Mouse (Mus musculus): Measurements from ENCODE around the gene Socs2. TPM values are rescaled to one million over a fixed set of nuclear protein-coding genes. Genes with fewer than 3 reads are reported as not detected.

Gene Socs2
- polyA plus RNA-seq, 1 experiment from 2014 or later: 130 TPM

- no peak for ATAC-seq (replicated peaks)
- Histone ChIP-seq H3K27me3 (replicated peaks) (no peaks in the 10 kb centered on the region), H3K9me3 (no peaks in the 10 kb centered on the region), H3K4me2 (no peak overlapping the region), H3K36me3 (replicated peaks) (no peaks in the 10 kb centered on the region), H3K27ac (no peak overlapping the region), H3K4me3 (no peak overlapping the region), H3K4me1 (no peaks in the 10 kb centered on the region), H3K9ac (no peak overlapping the region)
- whole genome bisulfite sequencing: 39% methylated on average over 6 of the region's 6 CpGs
These were observed 61.2 kb downstream of the Socs2 start for GRCm38 (mm10) chr10:95355678-95356268.

DNA sequence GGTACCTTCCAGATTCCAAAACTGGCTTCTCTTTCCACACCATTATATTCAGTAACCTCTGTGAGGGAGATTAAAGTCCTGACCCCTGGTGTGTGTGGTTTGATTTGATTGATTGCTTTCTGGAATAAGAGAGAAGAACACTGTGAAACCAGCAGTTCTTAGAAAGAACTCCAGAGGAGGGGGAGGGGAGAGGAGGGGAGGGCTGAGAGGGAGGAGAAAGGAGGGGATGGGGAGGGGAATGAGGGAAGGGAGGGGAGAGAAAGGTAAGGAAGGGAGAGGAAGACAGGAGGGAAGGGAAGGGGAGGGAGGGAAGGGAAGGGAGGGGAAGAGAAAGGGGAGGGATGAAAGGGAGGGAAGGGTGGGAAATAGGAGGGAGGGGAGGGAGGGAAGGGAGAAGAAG is 62.3 kb downstream of the Socs2 start:
- Histone ChIP-seq H3K9me3 (no peaks in the 10 kb centered on the region), H3K36me3 (replicated peaks) (no peaks in the 10 kb centered on the region), H3K4me1 (no peaks in the 10 kb centered on the region), H3K27me3 (replicated peaks) (no peaks in the 10 kb centered on the region), H3K4me2 (no peak overlapping the region), H3K4me3 (no peak overlapping the region), H3K9ac (no peak overlapping the region), H3K27ac (no peak overlapping the region)
- ATAC-seq (replicated peaks): no peak

DNA sequence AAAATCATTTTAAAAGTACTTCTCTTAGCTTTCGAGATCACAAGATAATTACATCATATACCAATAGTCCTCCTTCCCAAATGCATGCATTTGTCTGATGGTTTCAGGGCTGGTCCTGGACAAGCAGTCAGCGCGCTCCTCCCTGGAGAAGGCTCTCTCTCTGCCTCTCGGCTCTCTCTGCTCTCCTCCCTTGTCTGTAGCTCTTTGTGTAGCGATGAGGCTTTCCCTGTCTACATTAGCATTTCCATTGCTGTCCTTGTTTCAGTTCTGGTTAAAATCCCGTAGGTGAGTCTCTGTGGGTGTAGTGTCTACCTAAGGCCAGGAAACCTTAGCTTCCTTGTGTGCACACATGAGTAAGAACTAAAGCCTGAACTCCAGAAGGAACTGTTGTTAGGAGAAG is 62.9 kb downstream of the Socs2 start:
- Histone ChIP-seq H3K4me3 (no peak overlapping the region), H3K4me2 (no peak overlapping the region), H3K9ac (no peak overlapping the region), H3K4me1 (no peaks in the 10 kb centered on the region), H3K36me3 (replicated peaks) (no peaks in the 10 kb centered on the region), H3K27me3 (replicated peaks) (no peaks in the 10 kb centered on the region), H3K27ac (no peak overlapping the region), H3K9me3 (no peaks in the 10 kb centered on the region)
- 54% methylated on average over 6 of the region's 6 CpGs for WGBS
- no peak for ATAC-seq (replicated peaks)

GRCm38 (mm10) chr10:95348457-95348856 is 68.5 kb downstream of the Socs2 start:
- no peak overlapping the region for H3K9ac ChIP-seq
- no peak for ATAC-seq (replicated peaks)
- no peaks in the 10 kb centered on the region for H3K4me1 ChIP-seq

GRCm38 (mm10) chr10:95347776-95348175 is 69.2 kb downstream of the Socs2 start:
- no peak overlapping the region for H3K4me2 ChIP-seq
- H3K4me1 ChIP-seq: no peaks in the 10 kb centered on the region
- H3K36me3 ChIP-seq (replicated peaks): no peaks in the 10 kb centered on the region
- H3K27ac ChIP-seq: no peak overlapping the region
- H3K4me3 ChIP-seq: no peak overlapping the region
- 95% methylated on average over 3 of the region's 3 CpGs for WGBS
- H3K9me3 ChIP-seq: no peaks in the 10 kb centered on the region
- no peak overlapping the region for H3K9ac ChIP-seq
- no peaks in the 10 kb centered on the region for H3K27me3 ChIP-seq (replicated peaks)
- no peak for ATAC-seq (replicated peaks)

More at GRCm38 (mm10) chr10:95348457-95348856, 68.5 kb downstream of the Socs2 start:
- WGBS: 90% methylated on average over 3 of the region's 3 CpGs
- Histone ChIP-seq H3K9me3 (no peaks in the 10 kb centered on the region), H3K4me3 (no peak overlapping the region), H3K27me3 (replicated peaks) (no peaks in the 10 kb centered on the region), H3K4me2 (no peak overlapping the region), H3K27ac (no peak overlapping the region), H3K36me3 (replicated peaks) (no peaks in the 10 kb centered on the region)

GRCm38 (mm10) chr10:95342833-95343590 is 74.0 kb downstream of the Socs2 start:
- Histone ChIP-seq H3K9ac (no peak overlapping the region), H3K36me3 (replicated peaks) (no peaks in the 10 kb centered on the region), H3K4me2 (no peak overlapping the region), H3K27me3 (replicated peaks) (no peaks in the 10 kb centered on the region), H3K9me3 (no peaks in the 10 kb centered on the region), H3K4me1 (no peaks in the 10 kb centered on the region), H3K27ac (no peak overlapping the region), H3K4me3 (no peak overlapping the region)
- WGBS: 89% methylated on average over 10 of the region's 10 CpGs
- no peak for ATAC-seq (replicated peaks)

DNA sequence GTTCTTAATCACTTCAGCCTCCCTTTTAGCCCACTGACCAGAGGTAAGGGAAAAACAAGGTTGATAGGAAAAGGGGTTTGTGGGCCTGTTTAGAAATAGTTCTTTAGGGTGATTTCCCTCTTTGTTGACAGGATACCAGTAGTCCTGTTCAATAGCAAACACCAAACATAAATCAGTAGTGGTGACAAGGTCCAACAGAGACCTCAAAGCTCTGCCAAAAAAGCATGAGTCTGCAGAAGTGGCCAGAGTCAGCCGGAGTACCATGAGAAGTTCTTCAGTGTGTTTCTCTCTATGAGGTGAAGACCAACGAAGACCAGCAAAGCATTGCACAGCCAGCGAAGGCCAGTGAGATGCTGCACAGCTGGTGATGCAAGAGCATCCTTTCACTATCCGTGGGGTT is 76.3 kb downstream of the Socs2 start:
- H3K27me3 ChIP-seq (replicated peaks): no peaks in the 10 kb centered on the region
- no peak overlapping the region for H3K4me2 ChIP-seq
- WGBS: 87% methylated on average over 4 of the region's 4 CpGs
- no peaks in the 10 kb centered on the region for H3K36me3 ChIP-seq (replicated peaks)
- no peaks in the 10 kb centered on the region for H3K9me3 ChIP-seq
- H3K27ac ChIP-seq: no peak overlapping the region
- ATAC-seq (replicated peaks): no peak
- no peak overlapping the region for H3K4me3 ChIP-seq
- peaks cover 7% of the 10 kb centered on the region; the same call in 1 of the 2 replicates for H3K4me1 ChIP-seq
- no peak overlapping the region for H3K9ac ChIP-seq

- H3K9ac ChIP-seq: no peak overlapping the region
- ATAC-seq (replicated peaks): no peak
- H3K4me1 ChIP-seq: peaks cover 7% of the 10 kb centered on the region; the same call in 1 of the 2 replicates
- no peak overlapping the region for H3K27ac ChIP-seq
- H3K4me2 ChIP-seq: no peak overlapping the region
- no peak overlapping the region for H3K4me3 ChIP-seq
- no peaks in the 10 kb centered on the region for H3K9me3 ChIP-seq
- no peaks in the 10 kb centered on the region for H3K27me3 ChIP-seq (replicated peaks)
- WGBS: 79% methylated on average over 5 of the region's 5 CpGs
- H3K36me3 ChIP-seq (replicated peaks): no peaks in the 10 kb centered on the region
These were observed 79.4 kb downstream of the Socs2 start for GRCm38 (mm10) chr10:95337589-95337988.

DNA sequence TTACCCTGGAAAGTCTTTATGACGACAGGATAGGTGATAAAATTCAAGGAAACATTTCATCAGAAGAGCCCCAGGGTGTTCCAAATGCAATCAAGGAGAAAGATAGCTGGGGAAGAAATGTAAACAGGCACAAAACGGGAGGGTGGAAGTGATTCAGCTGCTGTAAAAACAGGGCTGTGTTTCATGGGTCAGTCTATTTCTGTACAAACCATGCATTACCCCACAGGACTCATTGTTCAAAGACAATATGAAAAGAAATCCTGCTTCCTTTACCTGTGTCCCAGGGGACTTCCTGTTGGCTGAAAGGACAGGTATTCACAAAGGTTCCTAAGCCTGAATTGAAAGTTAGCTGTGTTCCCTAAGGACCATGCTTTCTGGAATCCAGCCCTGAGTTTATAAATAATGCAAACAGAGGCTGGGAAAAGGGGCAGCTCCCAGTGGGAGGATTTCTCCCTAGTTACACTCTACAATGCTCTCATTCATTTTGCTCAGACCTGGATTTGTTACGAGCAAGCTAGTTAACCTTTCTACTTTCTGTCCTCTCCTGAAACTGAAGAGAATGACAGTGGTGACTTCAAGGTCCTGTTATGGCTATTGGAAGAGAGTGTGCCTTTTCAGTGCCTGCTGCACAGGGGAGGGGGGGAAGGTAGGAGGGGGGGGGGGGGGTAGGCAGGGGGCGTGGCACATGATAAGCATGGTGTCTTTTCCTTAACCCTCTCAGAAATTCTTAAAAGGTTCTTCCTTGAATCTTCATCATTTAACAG is 80.0 kb downstream of the Socs2 start:
- peak; percentile 58 for ATAC-seq (replicated peaks)
- no peak overlapping the region for H3K4me2 ChIP-seq
- H3K9ac ChIP-seq: no peak overlapping the region
- no peaks in the 10 kb centered on the region for H3K27me3 ChIP-seq (replicated peaks)
- no peak overlapping the region for H3K4me3 ChIP-seq
- 28% methylated on average over 4 of the region's 4 CpGs for WGBS
- H3K9me3 ChIP-seq: no peaks in the 10 kb centered on the region
- no peaks in the 10 kb centered on the region for H3K36me3 ChIP-seq (replicated peaks)
- peaks cover 7% of the 10 kb centered on the region; the same call in 1 of the 2 replicates for H3K4me1 ChIP-seq
- H3K27ac ChIP-seq: no peak overlapping the region; the same call in 1 of the 2 replicates

Other genes with a start within 250 kb of the Socs2 start
- 9.6 and 10.1 TPM in 2 replicates for gene Cradd, start 93.0 kb downstream of the Socs2 start, polyA plus RNA-seq (2015; fragmentation: Nextera tagmentation; extraction: Ambion mirVana)
- 223 and 226 TPM in 2 replicates for gene Mrpl42, start 84.8 kb upstream of the Socs2 start, polyA plus RNA-seq (2015; fragmentation: Nextera tagmentation; extraction: Ambion mirVana)
- 348 and 352 TPM in 2 replicates for gene Ube2n, start 98.0 kb upstream of the Socs2 start, polyA plus RNA-seq (2015; fragmentation: Nextera tagmentation; extraction: Ambion mirVana)
- 59.6 and 61.7 TPM in 2 replicates for gene Nudt4, start 147.0 kb upstream of the Socs2 start, polyA plus RNA-seq (2015; fragmentation: Nextera tagmentation; extraction: Ambion mirVana)